23 mouse cellular contexts compared by ENCODE assay signal in the genomic region with DNA sequence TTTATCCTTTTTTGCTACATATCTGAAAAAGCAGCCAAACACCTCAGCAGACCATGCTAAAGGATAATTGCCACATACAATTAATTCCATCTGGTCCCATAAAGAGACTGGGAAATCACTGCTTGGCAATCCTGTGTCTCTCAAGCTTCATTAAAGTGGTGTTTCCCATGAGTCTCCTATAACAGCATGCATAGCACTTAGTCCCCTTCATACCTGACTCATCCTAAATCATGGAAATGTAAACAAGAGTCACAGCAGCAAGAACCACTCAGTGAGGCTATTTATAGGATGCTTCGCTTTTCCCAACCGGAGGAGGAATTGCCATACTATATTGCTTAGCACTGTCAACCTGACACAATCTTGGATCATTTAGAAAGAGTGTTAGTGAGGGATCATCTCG.
"Had no signal": no experiment of that assay in that cellular context is flagged by ENCODE, and none has a peak within 500 bp of the region (broad histone marks: within the 10 kb centered on the region; RNA-seq: fewer than 3 reads in every experiment).

No protein-coding gene starts in this region.

- H3K9me3 ChIP-seq: heart, embryonic 13.5 days; heart, embryonic 15.5 days; hindbrain, embryonic 13.5 days; hindbrain, embryonic 15.5 days; limb, embryonic 10.5 days; limb, embryonic 12.5 days had no signal

- H3K4me2 ChIP-seq: heart, embryonic 11.5 days; heart, embryonic 13.5 days; heart, embryonic 15.5 days; hindbrain, embryonic 13.5 days; hindbrain, embryonic 15.5 days; limb, embryonic 12.5 days; liver, embryonic 11.5 days had no signal

- H3K36me3 ChIP-seq: heart, embryonic 13.5 days; heart, embryonic 15.5 days; hindbrain, embryonic 13.5 days; hindbrain, embryonic 15.5 days; limb, embryonic 10.5 days; limb, embryonic 12.5 days had no signal

- H3K4me1 ChIP-seq: heart, embryonic 13.5 days; heart, embryonic 15.5 days; hindbrain, embryonic 13.5 days; hindbrain, embryonic 15.5 days; limb, embryonic 10.5 days; limb, embryonic 12.5 days had no signal

- DNase-seq: gastrocnemius, postnatal 14 days; gastrocnemius, postnatal 36 days; heart, adult 2 months; heart, postnatal 14 days; heart, postnatal 36 days; kidney, adult 18-20 months; kidney, adult 8-10 months; kidney, postnatal 10 days; kidney, postnatal 25 days; kidney, postnatal 4 days; liver had no signal

- H3K27ac ChIP-seq: heart, adult 2 months; heart, embryonic 13.5 days; heart, embryonic 15.5 days; hindbrain, embryonic 13.5 days; hindbrain, embryonic 15.5 days; hindbrain, postnatal 0 days; layer of hippocampus, adult 2 months; left cerebral cortex, adult 2 months; limb, embryonic 10.5 days; limb, embryonic 12.5 days had no signal

- H3K27me3 ChIP-seq: heart, embryonic 13.5 days; heart, embryonic 15.5 days; hindbrain, embryonic 13.5 days; hindbrain, embryonic 15.5 days; limb, embryonic 12.5 days had no signal

- H3K9ac ChIP-seq: heart, embryonic 13.5 days; heart, embryonic 15.5 days; hindbrain, embryonic 13.5 days; hindbrain, embryonic 15.5 days; limb, embryonic 12.5 days had no signal

- ATAC-seq: hindbrain, postnatal 0 days; intestine, embryonic 16.5 days had no signal

- H3K4me3 ChIP-seq: heart, adult 2 months; heart, embryonic 13.5 days; heart, embryonic 15.5 days; hindbrain, embryonic 13.5 days; hindbrain, embryonic 15.5 days; layer of hippocampus, adult 2 months; left cerebral cortex, adult 2 months; limb, embryonic 10.5 days; limb, embryonic 12.5 days had no signal
